Mouse (Mus musculus): ENCODE results near the gene Id3.

- TF ChIP-seq CTCF (IDR thresholded peaks at IDR 0.05; ENCODE audit: insufficient read depth, low read length) (no peak), POLR2A (IDR thresholded peaks at IDR 0.05; ENCODE audit: borderline replicate concordance, extremely low read depth, low read depth, low read length) (no peak)
These were observed 46.6 kb downstream of the Id3 start for GRCm38 (mm10) chr4:136189912-136190311.

Data from lung, adult 2 months (tissue).